Mouse (Mus musculus): ENCODE measurements around the gene Fkbp9. TPM values are rescaled to one million over a fixed set of nuclear protein-coding genes. Genes with fewer than 3 reads are reported as not detected.

Gene Fkbp9
- total and polyA plus RNA-seq, 2 experiments from 2014 or later: 33.8 to 47.8 TPM

GRCm38 (mm10) chr6:56879352-56879955, 47.6 kb downstream of the Fkbp9 start:
- no peak for ATAC-seq
- Histone ChIP-seq H3K4me2 (ENCODE audit: low read depth) (no peak overlapping the region), H3K27me3 (ENCODE audit: insufficient read depth, low read length) (no peaks in the 10 kb centered on the region), H3K27ac (ENCODE audit: low read depth, low read length) (no peak overlapping the region), H3K9me3 (ENCODE audit: low read length) (no peaks in the 10 kb centered on the region), H3K4me3 (ENCODE audit: low read depth, low read length) (no peak overlapping the region), H3K36me3 (ENCODE audit: insufficient read depth) (peaks cover 31% of the 10 kb centered on the region), H3K4me1 (ENCODE audit: insufficient read depth) (no peaks in the 10 kb centered on the region), H3K9ac (no peak overlapping the region)
- no peak for TF ChIP-seq CTCF (IDR thresholded peaks at IDR 0.05; ENCODE audit: low read depth)
- 72% methylated on average over 1 of the region's 1 CpGs for WGBS
- no peak for DNase-seq

- peaks cover 35% of the 10 kb centered on the region for H3K36me3 ChIP-seq (ENCODE audit: insufficient read depth)
- WGBS: 84% methylated on average over 6 of the region's 6 CpGs
- no peak overlapping the region for H3K4me2 ChIP-seq (ENCODE audit: low read depth)
Observed at GRCm38 (mm10) chr6:56888561-56888960, 56.7 kb downstream of the Fkbp9 start.

GRCm38 (mm10) chr6:56890762-56891161, 58.9 kb downstream of the Fkbp9 start:
- no peak for DNase-seq
- Histone ChIP-seq H3K4me2 (ENCODE audit: low read depth) (no peak overlapping the region), H3K4me3 (ENCODE audit: low read depth, low read length) (no peak overlapping the region), H3K9ac (no peak overlapping the region), H3K4me1 (ENCODE audit: insufficient read depth) (no peaks in the 10 kb centered on the region), H3K27ac (ENCODE audit: low read depth, low read length) (no peak overlapping the region), H3K9me3 (ENCODE audit: low read length) (no peaks in the 10 kb centered on the region), H3K36me3 (ENCODE audit: insufficient read depth) (peaks cover 30% of the 10 kb centered on the region), H3K27me3 (ENCODE audit: insufficient read depth, low read length) (no peaks in the 10 kb centered on the region)
- no peak for TF ChIP-seq CTCF (IDR thresholded peaks at IDR 0.05; ENCODE audit: low read depth)
- WGBS: 88% methylated on average over 2 of the region's 2 CpGs
- no peak for ATAC-seq

More at GRCm38 (mm10) chr6:56888561-56888960, 56.7 kb downstream of the Fkbp9 start:
- no peaks in the 10 kb centered on the region for H3K9me3 ChIP-seq (ENCODE audit: low read length)
- no peaks in the 10 kb centered on the region for H3K4me1 ChIP-seq (ENCODE audit: insufficient read depth)
- H3K4me3 ChIP-seq (ENCODE audit: low read depth, low read length): no peak overlapping the region
- no peak for TF ChIP-seq CTCF (IDR thresholded peaks at IDR 0.05; ENCODE audit: low read depth)
- no peak for DNase-seq
- no peak for ATAC-seq
- H3K27ac ChIP-seq (ENCODE audit: low read depth, low read length): no peak overlapping the region
- H3K9ac ChIP-seq: no peak overlapping the region
- H3K27me3 ChIP-seq (ENCODE audit: insufficient read depth, low read length): no peaks in the 10 kb centered on the region

- H3K36me3 ChIP-seq (ENCODE audit: insufficient read depth): no peaks in the 10 kb centered on the region
- 93% methylated on average over 3 of the region's 3 CpGs for WGBS
- no peak overlapping the region for H3K4me2 ChIP-seq (ENCODE audit: low read depth)
- H3K4me1 ChIP-seq (ENCODE audit: insufficient read depth): peaks cover 7% of the 10 kb centered on the region; the same call in 1 of the 2 replicates
- no peak overlapping the region for H3K4me3 ChIP-seq (ENCODE audit: low read depth, low read length)
- no peaks in the 10 kb centered on the region for H3K9me3 ChIP-seq (ENCODE audit: low read length)
- DNase-seq (no peak), ATAC-seq (no peak)
- no peak overlapping the region for H3K27ac ChIP-seq (ENCODE audit: low read depth, low read length)
- no peak for TF ChIP-seq CTCF (IDR thresholded peaks at IDR 0.05; ENCODE audit: low read depth)
- H3K27me3 ChIP-seq (ENCODE audit: insufficient read depth, low read length): no peaks in the 10 kb centered on the region
- no peak overlapping the region for H3K9ac ChIP-seq
Observed at GRCm38 (mm10) chr6:56899601-56900000, 67.7 kb downstream of the Fkbp9 start.

- WGBS: 78% methylated on average over 3 of the region's 3 CpGs
- H3K4me3 ChIP-seq (ENCODE audit: low read depth, low read length): no peak overlapping the region
Observed at GRCm38 (mm10) chr6:56901336-56901735, 69.5 kb downstream of the Fkbp9 start.

GRCm38 (mm10) chr6:56901824-56902386, 70.0 kb downstream of the Fkbp9 start:
- no peak for DNase-seq
- Histone ChIP-seq H3K4me2 (ENCODE audit: low read depth) (0 out of 2 replicates have a peak overlapping the region, but pooled peaks have one; percentile 15), H3K36me3 (ENCODE audit: insufficient read depth) (no peaks in the 10 kb centered on the region), H3K4me1 (ENCODE audit: insufficient read depth) (peaks cover 7% of the 10 kb centered on the region; the same call in 1 of the 2 replicates), H3K27ac (ENCODE audit: low read depth, low read length) (no peak overlapping the region), H3K27me3 (ENCODE audit: insufficient read depth, low read length) (no peaks in the 10 kb centered on the region), H3K9me3 (ENCODE audit: low read length) (no peaks in the 10 kb centered on the region), H3K4me3 (ENCODE audit: low read depth, low read length) (no peak overlapping the region), H3K9ac (no peak overlapping the region)
- ATAC-seq: no peak
- no peak for TF ChIP-seq CTCF (IDR thresholded peaks at IDR 0.05; ENCODE audit: low read depth)
- WGBS: 33% methylated on average over 12 of the region's 12 CpGs

More at GRCm38 (mm10) chr6:56901336-56901735, 69.5 kb downstream of the Fkbp9 start:
- ATAC-seq (no peak), DNase-seq (no peak)
- no peak overlapping the region for H3K4me2 ChIP-seq (ENCODE audit: low read depth)
- no peaks in the 10 kb centered on the region for H3K36me3 ChIP-seq (ENCODE audit: insufficient read depth)
- H3K27ac ChIP-seq (ENCODE audit: low read depth, low read length): no peak overlapping the region
- H3K27me3 ChIP-seq (ENCODE audit: insufficient read depth, low read length): no peaks in the 10 kb centered on the region
- no peak overlapping the region for H3K9ac ChIP-seq
- no peaks in the 10 kb centered on the region for H3K9me3 ChIP-seq (ENCODE audit: low read length)
- peaks cover 7% of the 10 kb centered on the region; the same call in 1 of the 2 replicates for H3K4me1 ChIP-seq (ENCODE audit: insufficient read depth)
- no peak for TF ChIP-seq CTCF (IDR thresholded peaks at IDR 0.05; ENCODE audit: low read depth)

All from forebrain, postnatal 0 days (tissue).